Mouse (Mus musculus) midbrain, postnatal 0 days (tissue): ENCODE measurements around the gene Cryzl1. TPM values are rescaled to one million over a fixed set of nuclear protein-coding genes. Genes with fewer than 3 reads are reported as not detected.

Experiments
- ATAC-seq: fragments of 200-750 bp; cut with Nextera tagmentation; 2 replicates; pipeline ENCODE4 v1.8.0; 2017; ENCODE audit warnings: moderate number of reproducible peaks, mild to moderate bottlenecking, moderate TSS enrichment, moderate library complexity; ENCODE audit not compliant: low FRiP score
- DNase-seq: peaks from one replicate; pipeline ENCODE4 v3.0.0-alpha.2; 2015; ENCODE audit warnings: low spot score
- H3K27ac ChIP-seq: fragments of 300-500 bp; sonication (generic); 2 replicates; pipeline ENCODE4 v1.5.1; 2014; ENCODE audit warnings: low read depth, mild to moderate bottlenecking, low read length, mixed read lengths
- H3K27me3 ChIP-seq: fragments of 300-500 bp; sonication (generic); 2 replicates; pipeline ENCODE4 v1.6.1; 2014; ENCODE audit warnings: low read length, control low read depth, mixed read lengths; ENCODE audit not compliant: insufficient read depth
- H3K36me3 ChIP-seq: fragments of 300-500 bp; sonication (generic); 2 replicates; pipeline ENCODE4 v1.6.1; 2014; ENCODE audit warnings: low read length, control low read depth, mixed read lengths; ENCODE audit not compliant: insufficient read depth
- H3K4me1 ChIP-seq: fragments of 300-500 bp; sonication (generic); 2 replicates; pipeline ENCODE4 v1.6.1; 2014; ENCODE audit warnings: mild to moderate bottlenecking, control low read depth, antibody characterized with exemption, low read length, mixed read lengths; ENCODE audit not compliant: insufficient read depth
- H3K4me2 ChIP-seq: fragments of 300-500 bp; sonication (generic); 2 replicates; pipeline ENCODE4 v1.6.1; 2014; ENCODE audit warnings: low read depth, mild to moderate bottlenecking, low read length, mixed read lengths; ENCODE audit not compliant: poor library complexity, severe bottlenecking
- H3K4me3 ChIP-seq: fragments of 300-500 bp; sonication (generic); 2 replicates; pipeline ENCODE4 v1.5.1; 2014; ENCODE audit warnings: low read depth, mild to moderate bottlenecking, low read length, moderate library complexity
- H3K9ac ChIP-seq: fragments of 300-500 bp; sonication (generic); replicated peaks from 2 replicates; pipeline ENCODE4 v1.6.1; 2014; ENCODE audit warnings: mild to moderate bottlenecking, low read length, moderate library complexity, mixed read lengths; ENCODE audit not compliant: poor library complexity, severe bottlenecking
- H3K9me3 ChIP-seq: fragments of 300-500 bp; sonication (generic); 2 replicates; pipeline ENCODE4 v1.6.1; 2016; ENCODE audit warnings: low read length, control low read depth
- CTCF ChIP-seq: IDR thresholded peaks from 2 replicates; pipeline ENCODE4 v1.5.1; 2016; ENCODE audit warnings: antibody characterized with exemption, mild to moderate bottlenecking
- WGBS: fragments of 180-500 bp; shearing (Covaris S2); extraction: QIAGEN DNeasy Blood & Tissue Kit; methylation state at CpG from one replicate; pipeline ENCODE4 v1.1.7; 2014; 5-methylcytosine and 5-hydroxymethylcytosine counted together
- polyA plus RNA-seq: library from polyadenylated mRNA; unstranded; fragments of >200 nt; fragmentation: Nextera tagmentation; extraction: Ambion mirVana; gene quantifications from 2 replicates; pipeline ENCODE4 v1.2.1, GENCODE M21; 2015
- total RNA-seq: library from RNA; depleted of rRNA; stranded (reverse); fragments of >200 nt; gene quantifications from 2 replicates; pipeline ENCODE4 v1.2.3, GENCODE M21; 2014

Cryzl1 gene
- total and polyA plus RNA-seq, 2 experiments from 2014 or later, result 42.9 to 93.0 TPM

DNA sequence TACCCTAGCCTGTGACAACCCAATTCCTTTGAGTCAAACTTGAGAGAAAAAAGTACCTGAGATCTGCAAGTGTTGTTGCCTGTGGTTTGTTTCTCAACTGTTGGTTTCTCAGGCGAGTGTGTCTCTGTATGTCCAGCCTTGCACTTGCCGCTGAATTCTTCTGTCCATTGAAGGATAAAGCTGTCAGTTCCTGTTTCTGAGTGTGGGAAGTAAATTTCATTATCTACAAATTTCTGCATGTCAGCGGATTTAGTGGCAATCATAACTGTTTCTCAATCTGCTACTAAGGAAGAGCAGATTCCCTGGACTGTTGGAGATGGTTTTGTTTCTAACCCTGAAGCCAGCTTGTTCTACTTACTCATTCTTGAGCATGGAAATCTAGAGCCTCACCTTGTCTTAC lies 33.0 kb upstream of the Cryzl1 start:
- no peak for TF ChIP-seq CTCF
- DNase-seq (no peak), ATAC-seq (no peak)
- H3K36me3 ChIP-seq, result no peaks in the 10 kb centered on the region
- no peak overlapping the region for H3K27ac ChIP-seq
- H3K9ac ChIP-seq, result no peak overlapping the region
- H3K4me2 ChIP-seq, result no peak overlapping the region
- H3K27me3 ChIP-seq, result no peaks in the 10 kb centered on the region
- no peaks in the 10 kb centered on the region for H3K9me3 ChIP-seq
- 88% methylated on average over 3 of the region's 3 CpGs for WGBS
- no peak overlapping the region for H3K4me3 ChIP-seq
- peaks cover 3% of the 10 kb centered on the region; the same call in 1 of the 2 replicates for H3K4me1 ChIP-seq

- Histone ChIP-seq H3K4me2 (no peak overlapping the region), H3K27ac (no peak overlapping the region), H3K27me3 (no peaks in the 10 kb centered on the region), H3K9me3 (no peaks in the 10 kb centered on the region), H3K9ac (no peak overlapping the region), H3K4me3 (no peak overlapping the region), H3K36me3 (no peaks in the 10 kb centered on the region), H3K4me1 (no peaks in the 10 kb centered on the region)
- TF ChIP-seq CTCF, result no peak
- DNase-seq, result no peak
- WGBS, result 76% methylated on average over 9 of the region's 9 CpGs
- ATAC-seq, result no peak
Measured at GRCm38 (mm10) chr16:91761202-91761601, 32.4 kb upstream of the Cryzl1 start.

DNA sequence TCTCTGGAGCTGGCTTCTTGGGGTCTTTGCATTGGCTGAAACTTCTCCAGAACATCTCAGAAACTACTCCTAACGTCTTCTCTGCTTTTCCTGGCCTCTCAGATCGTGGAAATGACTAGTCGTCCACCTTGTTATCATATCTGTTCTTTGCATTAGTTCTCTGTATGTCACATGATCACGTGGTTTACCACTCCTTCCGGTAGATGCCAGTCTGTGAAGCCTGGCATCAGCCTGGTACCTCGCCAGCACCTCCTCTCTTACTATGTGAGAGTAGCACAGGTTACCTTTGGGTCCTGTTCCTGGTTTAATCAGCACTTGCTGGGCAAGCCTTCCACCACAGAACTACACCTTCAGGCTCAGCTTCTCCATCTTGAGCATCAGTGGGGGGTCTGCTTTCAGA lies 26.2 kb upstream of the Cryzl1 start:
- no peaks in the 10 kb centered on the region for H3K27me3 ChIP-seq
- no peaks in the 10 kb centered on the region for H3K4me1 ChIP-seq
- no peak overlapping the region for H3K9ac ChIP-seq
- no peak for ATAC-seq
- 95% methylated on average over 6 of the region's 6 CpGs for WGBS
- no peak for TF ChIP-seq CTCF
- H3K4me2 ChIP-seq, result no peak overlapping the region
- H3K4me3 ChIP-seq, result no peak overlapping the region
- DNase-seq, result no peak
- no peaks in the 10 kb centered on the region for H3K9me3 ChIP-seq
- no peaks in the 10 kb centered on the region for H3K36me3 ChIP-seq
- no peak overlapping the region for H3K27ac ChIP-seq

DNA sequence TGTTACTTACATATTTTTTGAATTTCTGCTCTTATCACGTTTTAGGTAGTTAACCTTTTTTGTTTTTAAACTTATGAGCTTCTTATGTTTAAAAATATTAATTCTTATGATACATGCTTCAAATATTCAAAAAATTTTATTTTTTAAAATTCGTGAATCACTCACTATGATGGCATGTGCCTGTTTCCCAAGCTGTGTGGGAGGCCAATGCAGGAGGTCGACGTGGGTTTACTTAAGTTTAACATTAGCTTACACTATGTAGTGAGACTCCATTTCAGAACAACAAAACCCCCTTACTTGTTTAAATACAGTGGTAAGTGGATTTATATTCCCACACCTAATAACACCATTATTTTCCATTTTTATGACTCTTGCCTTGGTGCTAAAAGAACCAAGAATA lies 24.8 kb upstream of the Cryzl1 start:
- Histone ChIP-seq H3K27ac (no peak overlapping the region), H3K4me3 (no peak overlapping the region), H3K9ac (no peak overlapping the region), H3K27me3 (no peaks in the 10 kb centered on the region), H3K4me2 (no peak overlapping the region), H3K4me1 (no peaks in the 10 kb centered on the region), H3K36me3 (no peaks in the 10 kb centered on the region), H3K9me3 (no peaks in the 10 kb centered on the region)
- 89% methylated on average over 4 of the region's 4 CpGs for WGBS
- no peak for ATAC-seq
- TF ChIP-seq CTCF, result no peak
- DNase-seq, result no peak

GRCm38 (mm10) chr16:91751644-91752385 lies 23.0 kb upstream of the Cryzl1 start:
- Histone ChIP-seq H3K4me3 (no peak overlapping the region), H3K36me3 (no peaks in the 10 kb centered on the region), H3K27ac (no peak overlapping the region), H3K4me2 (no peak overlapping the region), H3K27me3 (no peaks in the 10 kb centered on the region), H3K9me3 (no peaks in the 10 kb centered on the region), H3K4me1 (no peaks in the 10 kb centered on the region), H3K9ac (no peak overlapping the region)
- DNase-seq (no peak), ATAC-seq (no peak)
- no peak for TF ChIP-seq CTCF
- WGBS, result 68% methylated on average over 13 of the region's 13 CpGs

DNA sequence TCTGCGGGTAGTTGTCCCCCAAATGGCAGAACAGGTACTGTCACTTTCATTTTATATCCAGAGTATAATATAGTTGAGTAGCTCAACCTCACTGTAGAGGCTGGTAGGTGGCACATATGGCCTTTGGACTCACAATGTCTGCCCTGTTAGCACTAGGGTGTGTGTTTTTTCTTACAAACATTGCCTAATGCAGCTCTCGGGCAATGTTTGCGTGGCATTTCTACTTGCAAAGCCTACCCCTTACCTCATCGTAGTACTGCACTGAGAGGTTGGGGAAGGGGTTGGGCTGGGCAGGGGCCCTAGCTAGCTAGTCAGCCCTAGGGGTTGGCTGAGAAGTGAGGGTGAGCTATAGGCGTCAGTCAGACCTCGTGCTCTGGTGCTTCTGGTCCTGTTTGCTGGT lies 18.8 kb upstream of the Cryzl1 start:
- TF ChIP-seq CTCF, result no peak
- ATAC-seq, result no peak
- Histone ChIP-seq H3K4me2 (no peak overlapping the region), H3K36me3 (no peaks in the 10 kb centered on the region), H3K9me3 (no peaks in the 10 kb centered on the region), H3K9ac (no peak overlapping the region), H3K4me3 (no peak overlapping the region), H3K27me3 (no peaks in the 10 kb centered on the region), H3K4me1 (no peaks in the 10 kb centered on the region), H3K27ac (no peak overlapping the region)
- WGBS, result 93% methylated on average over 6 of the region's 6 CpGs
- no peak for DNase-seq
